Mouse (Mus musculus): ENCODE measurements around the gene Spa17. TPM values are rescaled to one million over a fixed set of nuclear protein-coding genes. Genes with fewer than 3 reads are reported as not detected.
A peak's percentile ranks its signal among the peaks of the same experiment; 100 is the strongest.

Gene Spa17
- total RNA-seq, 2 experiments from 2014 or later = 1.5 to 2.8 TPM

DNA sequence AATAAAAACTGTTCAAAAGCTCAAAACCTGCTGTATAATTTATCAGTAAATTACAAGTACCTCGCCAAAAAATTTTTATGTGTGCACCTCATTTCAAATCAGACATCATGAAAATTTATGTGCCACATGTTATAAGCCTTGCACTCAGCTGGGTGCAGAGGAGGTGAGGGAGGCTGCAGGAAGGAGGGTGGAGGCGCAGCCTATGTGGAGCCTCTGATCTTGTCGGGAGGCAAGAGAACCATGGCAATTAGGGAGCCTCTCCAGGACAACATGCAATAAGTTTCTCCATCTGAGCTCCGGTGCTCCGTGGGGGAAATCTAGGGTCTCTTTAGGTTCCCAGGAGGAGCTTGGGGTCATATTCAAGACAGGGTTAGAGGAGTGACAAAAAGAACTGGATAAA, 46.1 kb downstream of the Spa17 start:
- no peak for DNase-seq (ENCODE audit: low spot score in 2 of 2)

GRCm38 (mm10) chr9:37567019-37567418, 46.5 kb downstream of the Spa17 start:
- no peak for DNase-seq (ENCODE audit: low spot score in 2 of 2)

- DNase-seq (ENCODE audit: low spot score in 2 of 2) = no peak
Observed at GRCm38 (mm10) chr9:37563805-37564204, 49.7 kb downstream of the Spa17 start.

DNA sequence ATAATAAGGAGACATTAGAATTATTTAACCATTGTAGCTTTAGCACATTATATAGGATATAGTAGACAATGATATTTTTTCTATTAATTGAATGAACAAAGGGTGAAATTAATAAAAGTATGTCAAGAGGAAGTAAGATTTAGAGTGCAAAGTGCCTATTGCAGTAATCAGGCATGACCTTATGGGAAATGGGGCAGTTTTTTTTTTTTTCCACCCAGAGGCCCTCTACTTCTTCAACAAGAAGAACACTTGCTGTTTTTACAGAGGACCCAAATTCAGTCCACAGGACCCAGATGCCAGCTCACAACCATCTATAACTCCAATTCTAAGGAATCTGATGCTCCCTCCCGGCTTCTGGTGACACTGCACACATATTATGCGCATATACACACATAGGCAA, 52.9 kb downstream of the Spa17 start:
- DNase-seq (ENCODE audit: low spot score in 2 of 2) = no peak

DNA sequence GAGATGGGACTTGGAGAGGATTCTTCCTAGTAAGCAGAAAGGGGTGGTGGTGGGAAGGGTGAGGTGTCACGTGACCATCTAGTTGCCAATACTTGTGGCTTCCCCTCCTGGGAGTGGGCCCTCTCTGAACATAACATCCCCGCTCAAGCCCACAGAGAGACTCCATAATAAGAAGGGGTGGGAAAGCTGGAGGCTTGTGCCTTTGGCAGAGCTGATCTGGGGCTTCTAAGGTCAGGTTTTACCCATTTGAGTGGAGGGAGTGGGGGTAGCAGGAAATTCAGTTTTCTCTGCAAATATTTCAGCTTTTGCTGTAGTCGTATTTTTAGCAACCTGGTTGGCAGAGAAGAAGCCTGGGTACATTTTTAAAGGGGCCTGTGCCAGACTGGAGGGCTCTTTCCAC, 57.2 kb downstream of the Spa17 start:
- peak in 1 of 2 experiments; percentile 57 for DNase-seq (ENCODE audit: low spot score in 2 of 2)

DNA sequence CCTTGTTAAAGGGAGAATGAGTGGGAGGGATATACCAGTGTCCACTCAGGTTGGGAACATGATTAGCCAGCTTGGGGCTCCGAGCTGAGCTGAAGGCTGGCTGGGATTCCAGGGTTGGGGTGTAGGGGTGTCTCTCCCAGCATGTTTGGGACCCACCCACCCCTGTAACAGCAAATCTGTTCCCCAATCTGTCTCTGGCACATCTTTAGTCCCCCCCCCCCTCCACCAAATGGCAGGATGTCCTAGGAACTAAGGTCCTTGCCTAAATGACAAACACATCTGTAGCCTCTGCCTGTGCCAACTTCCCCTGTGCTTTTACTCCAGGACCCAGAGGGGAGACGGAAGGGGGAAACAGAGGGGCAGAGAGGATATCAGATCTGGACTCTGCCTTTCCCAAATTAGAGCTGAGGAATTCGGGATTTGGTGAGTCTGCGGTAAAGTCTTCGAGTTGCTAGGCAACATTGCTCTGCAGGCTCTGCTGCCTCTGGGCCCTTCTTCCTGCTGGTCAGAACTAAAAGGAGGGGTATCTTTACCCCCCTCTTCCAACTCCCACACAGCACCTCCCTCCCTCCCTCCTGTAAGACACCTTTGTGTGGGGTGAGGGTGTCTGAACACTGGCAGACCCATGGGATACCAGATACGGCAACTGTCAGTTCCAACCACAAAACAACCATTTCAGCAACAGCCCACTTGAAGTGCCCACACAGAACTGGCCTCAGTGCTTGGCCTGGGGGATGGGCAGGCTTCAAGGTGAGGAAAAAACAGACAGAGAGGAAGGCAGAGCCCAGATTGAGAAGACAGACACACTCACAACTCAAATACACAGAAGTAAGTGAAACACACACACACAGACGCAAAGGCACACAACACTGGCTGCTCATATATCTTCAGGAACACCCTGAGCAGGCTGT, 58.4 kb downstream of the Spa17 start, which contains the start of gene Siae:
Gene Siae, plus strand, starts transcription at position 861 of the 911 bp plus-strand sequence.
- peak in 1 of 2 experiments; percentile 76 for DNase-seq (ENCODE audit: low spot score in 2 of 2)

DNA sequence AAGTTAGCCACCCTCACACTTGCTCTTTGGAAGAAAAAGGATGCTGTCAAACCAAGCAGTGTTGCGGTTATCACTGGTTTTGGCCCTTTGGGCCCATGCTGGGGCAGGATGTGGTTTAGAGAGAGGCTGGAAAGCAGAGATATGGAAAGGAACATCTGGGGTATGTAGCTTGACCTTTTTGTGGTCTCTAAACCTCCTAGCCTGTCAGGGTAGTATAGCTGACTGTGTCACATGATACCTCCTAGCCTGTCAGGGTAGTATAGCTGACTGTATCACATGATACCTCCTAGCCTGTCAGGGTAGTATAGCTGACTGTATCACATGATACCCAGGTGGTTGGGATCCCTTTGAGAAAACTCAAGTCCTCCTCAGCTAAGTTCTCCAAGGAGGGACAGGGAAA, 59.2 kb downstream of the Spa17 start:
- no peak for DNase-seq (ENCODE audit: low spot score in 2 of 2)

Other genes starting within 250 kb of the Spa17 start
- gene Hepacam, start 246.4 kb downstream of the Spa17 start, total RNA-seq (2021) = 10 to 100 TPM; 64.9 to 66.6 TPM
- gene Robo4, start 211.8 kb downstream of the Spa17 start, total RNA-seq (2021) = 1 to 10 TPM; 4.6 to 5.9 TPM
- gene Robo3, start 180.5 kb downstream of the Spa17 start, total RNA-seq (2021) = 1 to 10 TPM; 7.2 to 8.9 TPM
- gene Msantd2, start 124.4 kb downstream of the Spa17 start, total RNA-seq (2021) = 10 to 100 TPM; 22.9 to 23.1 TPM
- gene Esam, start 85.6 kb downstream of the Spa17 start, total RNA-seq (2021) = 10 to 100 TPM; 13.1 to 14.3 TPM
- 1 to 10 TPM; 2.3 to 3.0 TPM for gene Vsig2, start 74.5 kb downstream of the Spa17 start, total RNA-seq (2021)
- gene Nrgn, start 60.8 kb downstream of the Spa17 start, total RNA-seq (2021) = 1,000 to 10,000 TPM; 1,533 to 1,565 TPM
- gene Siae, start 58.0 kb downstream of the Spa17 start, total RNA-seq (2021) = 10 to 100 TPM; 11.2 to 14.6 TPM
- 10 to 100 TPM; 44.4 to 45.6 TPM for gene Tbrg1, start 43.6 kb upstream of the Spa17 start, total RNA-seq (2021)
- not detected for gene Panx3, start 55.5 kb upstream of the Spa17 start, total RNA-seq (2021)
- not detected for gene Olfr160, start 102.5 kb upstream of the Spa17 start, total RNA-seq (2021)
- not detected for gene Olfr874, start 131.4 kb upstream of the Spa17 start, total RNA-seq (2021)
- not detected for gene Olfr875, start 158.1 kb upstream of the Spa17 start, total RNA-seq (2021)
- gene Olfr876, start 189.3 kb upstream of the Spa17 start, total RNA-seq (2021) = not detected
- gene Olfr877, start 240.5 kb upstream of the Spa17 start, total RNA-seq (2021) = not detected

Measured in layer of hippocampus, adult 18-20 months (tissue).